ENCODE assay signal across 11 mouse cellular contexts in genomic region chr1:85650524-85650923, GRCm38 (mm10). TPM values are rescaled to one million over a fixed set of nuclear protein-coding genes. Genes with fewer than 3 reads are reported as not detected.
A peak's percentile ranks its signal among the peaks of the same experiment; 100 is the strongest.
DNase-seq lines count a peak whose midpoint lies in the region; TF ChIP-seq lines count a peak whose summit lies in the region.
"Not testable (repeated sequence)": the region's sequence is repeated elsewhere in the genome, so short reads cannot be mapped to it uniquely, and the experiment has no call there.
"Had no signal": no experiment of that assay in that cellular context is flagged by ENCODE, and none has a peak within 500 bp of the region (broad histone marks: within the 10 kb centered on the region; RNA-seq: fewer than 3 reads in every experiment).

No protein-coding gene starts in this region.

- not testable (repeated sequence) for H3K9me3 ChIP-seq in CH12.LX (replicated peaks; ENCODE audit: low read length)

- TF ChIP-seq CTCF in CH12.LX (conservative IDR thresholded peaks at IDR 0.05 in 1 of 2, IDR thresholded peaks at IDR 0.05 in 1 of 2; ENCODE audit: low read depth in 2 of 2, low read length in 2 of 2); bone marrow macrophage, adult 2 months (IDR thresholded peaks at IDR 0.05; ENCODE audit: low read depth, low read length); spleen, adult 2 months (IDR thresholded peaks at IDR 0.05; ENCODE audit: extremely low read depth, insufficient read depth, insufficient read length, insufficient replicate concordance): not testable (repeated sequence)

- not testable (repeated sequence) for H3K36me3 ChIP-seq in CH12.LX (replicated peaks in 1 of 2; ENCODE audit: control insufficient read depth in 1 of 2, insufficient read depth in 1 of 2, low read length in 1 of 2); macrophage (ENCODE audit: inconsistent target); spleen, adult 2 months (ENCODE audit: control insufficient read depth, insufficient read depth, low read length)

- peak overlapping the region in 2 of 3 experiments; percentile 19 to 54 for H3K4me3 ChIP-seq in CH12.LX (replicated peaks in 1 of 3; ENCODE audit: low read depth in 2 of 3, low read length in 2 of 3, poor library complexity in 1 of 3)
- peak overlapping the region; percentile 36; the same call in 1 of the 2 replicates for H3K4me3 ChIP-seq in bone marrow macrophage, adult 2 months (ENCODE audit: insufficient read depth, low read length)
- peak overlapping the region; percentile 51 for H3K4me3 ChIP-seq in macrophage (ENCODE audit: inconsistent target)
- peak overlapping the region; percentile 53; the same call in 1 of the 2 replicates for H3K4me3 ChIP-seq in spleen, adult 2 months (ENCODE audit: extremely low read depth, insufficient read depth, insufficient read length)

- not testable (repeated sequence) for H3K27me3 ChIP-seq in CH12.LX (replicated peaks); spleen, adult 2 months (ENCODE audit: control insufficient read depth, insufficient read depth, low read length)

- in situ Hi-C loops in CH12.LX (cut with MboI; ENCODE audit: low pct_ligation_motif_present, low pct_unique_long_range_greater_than_20kb, low sequenced_read_pairs): not testable (repeated sequence)

- DNase-seq in CH12.LX (ENCODE audit: extremely low read depth); spleen, adult 2 months (ENCODE audit: low read depth in 1 of 2, low spot score in 2 of 2): not testable (repeated sequence)
- DNase-seq in cerebellum, postnatal 10 days: peak; percentile 6 to 14
- DNase-seq in heart, adult 11 months: peak; percentile 80
- peak; percentile 13 for DNase-seq in kidney, adult 18-20 months
- peak; percentile 48 for DNase-seq in thymus, postnatal 25 days

- peak overlapping the region; percentile 1; the same call in 1 of the 2 replicates for H3K9ac ChIP-seq in CH12.LX (ENCODE audit: insufficient read depth, low read depth)

- not testable (repeated sequence) for TF ChIP-seq RAD21 in CH12.LX (IDR thresholded peaks at IDR 0.05; ENCODE audit: low read depth, low read length)

- not testable (repeated sequence) for H3K27ac ChIP-seq in CH12.LX (ENCODE audit: insufficient read depth, low read depth); bone marrow macrophage, adult 2 months (ENCODE audit: insufficient read depth, low read depth, low read length)
- peak overlapping the region; percentile 67; the same call in 1 of the 2 replicates for H3K27ac ChIP-seq in macrophage
- peak overlapping the region; percentile 69 for H3K27ac ChIP-seq in spleen, adult 2 months (ENCODE audit: insufficient read depth, low read length)

- H3K79me2 ChIP-seq in CH12.LX (replicated peaks; ENCODE audit: control insufficient read depth, extremely low read depth, insufficient read depth, poor library complexity, severe bottlenecking): not testable (repeated sequence)
- peaks cover 54% of the 10 kb centered on the region for H3K79me2 ChIP-seq in macrophage (ENCODE audit: inconsistent target)

- dilution Hi-C loops in CH12.LX (cut with MboI; ENCODE audit: extremely low pct_ligation_motif_present, extremely low pct_unique_long_range_greater_than_20kb, low sequenced_read_pairs): not testable (repeated sequence)

- peak overlapping the region; percentile 29 for H3K4me2 ChIP-seq in CH12.LX (ENCODE audit: insufficient read depth, low read depth, poor library complexity, severe bottlenecking)

- TF ChIP-seq EP300 in CH12.LX (IDR thresholded peaks at IDR 0.05; ENCODE audit: low read length): not testable (repeated sequence)

- 33% methylated on average over 2 of the region's 5 CpGs for WGBS in macrophage (ENCODE audit: missing documents)
- WGBS in spleen, adult 2 months: 35% methylated on average over 4 of the region's 5 CpGs

- H3K4me1 ChIP-seq in CH12.LX (ENCODE audit: control insufficient read depth in 1 of 2, insufficient read depth in 2 of 2): peaks cover 2 to 18% of the 10 kb centered on the region in 2 experiments; a peak in 3 of 4 replicates
- H3K4me1 ChIP-seq in bone marrow macrophage, adult 2 months (ENCODE audit: control insufficient read depth, insufficient read depth, low read length): peaks cover 11% of the 10 kb centered on the region; the same call in 1 of the 2 replicates
- H3K4me1 ChIP-seq in spleen, adult 2 months (ENCODE audit: control insufficient read depth, insufficient read depth, insufficient read length): not testable (repeated sequence)

- not testable (repeated sequence) for TF ChIP-seq POLR2A in CH12.LX (IDR thresholded peaks at IDR 0.05; ENCODE audit: low read depth, low read length); bone marrow macrophage, adult 2 months (IDR thresholded peaks at IDR 0.05; ENCODE audit: borderline replicate concordance, low read depth, low read length); spleen, adult 2 months (IDR thresholded peaks at IDR 0.05; ENCODE audit: low read depth, low read length)

RNA-seq across cellular contexts. Expression of gene Sp100, which starts 0.7 kb away (rescaled TPM):
- total RNA-seq in CH12.LX (2012; rRNA removed) (21.1 and 24.7 TPM in 2 replicates), CH12.LX (2014; rRNA removed) (64.6 and 74.0 TPM in 2 replicates)
- polyA plus RNA-seq in CH12.LX (2012; ENCODE audit: insufficient read length, low read depth) (54.1 and 59.5 TPM in 2 replicates), macrophage (2018) (173 to 365 TPM (median 347 TPM) in 3 replicates)
- polyA plus RNA-seq in bone marrow macrophage, adult 2 months (2012; ENCODE audit: insufficient read depth, insufficient read length, missing spikeins): 267 and 291 TPM in 2 replicates
- total RNA-seq in macrophage (2018; cell fraction: chromatin; rRNA removed): 1,000 to 10,000 TPM in 12 of 26 experiments, 100 to 1,000 TPM in 14; 332 to 1,770 (median 898) TPM
- total RNA-seq in macrophage (2018; cell fraction: cytosol; rRNA removed): 100 to 1,000 TPM; 185 to 691 (median 392) TPM
- total RNA-seq in macrophage (2018; cell fraction: nucleus; rRNA removed): 1,000 to 10,000 TPM in 1 of 26 experiments, 100 to 1,000 TPM in 25; 241 to 1,017 (median 530) TPM
- 34.6 and 38.5 TPM in 2 replicates for polyA plus RNA-seq in spleen, adult 2 months (2012; rRNA removed)
- total RNA-seq: ES-E14 had no signal
- polyA plus RNA-seq: forebrain, embryonic 16.5 days had no signal

RNA-seq across cellular contexts. Expression of gene Sp140, which starts 50.3 kb away (rescaled TPM):
- total RNA-seq in CH12.LX (2012; rRNA removed) (116 and 127 TPM in 2 replicates), CH12.LX (2014; rRNA removed) (197 and 211 TPM in 2 replicates)
- polyA plus RNA-seq in CH12.LX (2012; ENCODE audit: insufficient read length, low read depth) (241 and 256 TPM in 2 replicates), macrophage (2018) (29.2 to 96.4 TPM (median 60.3 TPM) in 3 replicates)
- 69.8 and 72.9 TPM in 2 replicates for polyA plus RNA-seq in bone marrow macrophage, adult 2 months (2012; ENCODE audit: insufficient read depth, insufficient read length, missing spikeins)
- 1,000 to 10,000 TPM in 3 of 26 experiments, 100 to 1,000 TPM in 23; 150 to 2,323 (median 556) TPM for total RNA-seq in macrophage (2018; cell fraction: chromatin; rRNA removed)
- total RNA-seq in macrophage (2018; cell fraction: cytosol; rRNA removed): 100 to 1,000 TPM in 14 of 26 experiments, 10 to 100 TPM in 12; 49.0 to 314 (median 184) TPM
- 1,000 to 10,000 TPM in 1 of 26 experiments, 100 to 1,000 TPM in 24, 10 to 100 TPM in 1; 75.2 to 1,710 (median 394) TPM for total RNA-seq in macrophage (2018; cell fraction: nucleus; rRNA removed)
- polyA plus RNA-seq in spleen, adult 2 months (2012; rRNA removed): 23.4 and 27.0 TPM in 2 replicates
- polyA plus RNA-seq: erythroblast, embryonic 14.5 days had no signal

RNA-seq across cellular contexts. Expression of gene Sp110, which starts 51.9 kb away (rescaled TPM):
- 61.7 and 62.8 TPM in 2 replicates for total RNA-seq in CH12.LX (2012; rRNA removed)
- 72.0 and 77.8 TPM in 2 replicates for total RNA-seq in CH12.LX (2014; rRNA removed)
- 169 and 175 TPM in 2 replicates for polyA plus RNA-seq in CH12.LX (2012; ENCODE audit: insufficient read length, low read depth)
- polyA plus RNA-seq in bone marrow macrophage, adult 2 months (2012; ENCODE audit: insufficient read depth, insufficient read length, missing spikeins): 112 and 117 TPM in 2 replicates
- 1,000 to 10,000 TPM in 10 of 26 experiments, 100 to 1,000 TPM in 16; 243 to 1,466 (median 941) TPM for total RNA-seq in macrophage (2018; cell fraction: chromatin; rRNA removed)
- 100 to 1,000 TPM in 14 of 26 experiments, 10 to 100 TPM in 12; 59.6 to 303 (median 178) TPM for total RNA-seq in macrophage (2018; cell fraction: cytosol; rRNA removed)
- total RNA-seq in macrophage (2018; cell fraction: nucleus; rRNA removed): 100 to 1,000 TPM; 139 to 993 (median 425) TPM
- 64.5 to 147 TPM (median 125 TPM) in 3 replicates for polyA plus RNA-seq in macrophage (2018)
- 54.2 and 57.5 TPM in 2 replicates for polyA plus RNA-seq in spleen, adult 2 months (2012; rRNA removed)
